Mouse (Mus musculus): ENCODE data around the gene Phrf1.

- TF ChIP-seq ZMIZ1 (IDR thresholded peaks at IDR 0.05; ENCODE audit: low read depth, low read length): no peak
- TF ChIP-seq CTCF (IDR thresholded peaks at IDR 0.05 in 2 of 3, conservative IDR thresholded peaks at IDR 0.05 in 1 of 3; ENCODE audit: control insufficient read depth in 1 of 3, insufficient read depth in 1 of 3, low read depth in 2 of 3, low read length in 3 of 3, poor library complexity in 1 of 3, severe bottlenecking in 1 of 3): no peak
- no peak for TF ChIP-seq MAFK (IDR thresholded peaks at IDR 0.05; ENCODE audit: borderline replicate concordance, low read depth, low read length)
These were observed 12.5 kb upstream of the Phrf1 start for GRCm38 (mm10) chr7:141215880-141216733.

Measured in MEL (cell line).